Mouse (Mus musculus) E14TG2a.4 (cell line): ENCODE measurements around the gene Tcte2.
"Not testable (repeated sequence)": the region's sequence is repeated elsewhere in the genome, so short reads cannot be mapped to it uniquely, and the experiment has no call there.

ENCODE experiments used
- H3K27me3 ChIP-seq: 2 replicates; pipeline ENCODE4 v1.6.1; 2014; ENCODE audit warnings: low read length, control low read depth; ENCODE audit not compliant: insufficient read depth
- H3K36me3 ChIP-seq: 2 replicates; pipeline ENCODE4 v1.6.1; 2014; ENCODE audit warnings: low read length, control low read depth; ENCODE audit not compliant: insufficient read depth
- H3K4me1 ChIP-seq: replicated peaks from 2 replicates; pipeline ENCODE4 v1.6.1; 2014; ENCODE audit warnings: low read depth, low read length, control low read depth
- H3K4me3 ChIP-seq: replicated peaks from 2 replicates; pipeline ENCODE4 v1.5.1; 2014; ENCODE audit warnings: mild to moderate bottlenecking, low read length
- H3K9me3 ChIP-seq: 2 replicates; pipeline ENCODE4 v1.6.1; 2014; ENCODE audit warnings: low read length, control low read depth
- CTCF ChIP-seq: conservative IDR thresholded peaks from 2 replicates; pipeline ENCODE4 v1.5.1; 2014; ENCODE audit warnings: low read length
- NANOG ChIP-seq: IDR thresholded peaks from 2 replicates; pipeline ENCODE4 v1.6.1; 2014; ENCODE audit warnings: borderline replicate concordance, low read length, mixed read lengths
- POU5F1 ChIP-seq: IDR thresholded peaks from 2 replicates; pipeline ENCODE4 v1.6.1; 2014; ENCODE audit warnings: low read length, borderline replicate concordance

Tcte2 gene

DNA sequence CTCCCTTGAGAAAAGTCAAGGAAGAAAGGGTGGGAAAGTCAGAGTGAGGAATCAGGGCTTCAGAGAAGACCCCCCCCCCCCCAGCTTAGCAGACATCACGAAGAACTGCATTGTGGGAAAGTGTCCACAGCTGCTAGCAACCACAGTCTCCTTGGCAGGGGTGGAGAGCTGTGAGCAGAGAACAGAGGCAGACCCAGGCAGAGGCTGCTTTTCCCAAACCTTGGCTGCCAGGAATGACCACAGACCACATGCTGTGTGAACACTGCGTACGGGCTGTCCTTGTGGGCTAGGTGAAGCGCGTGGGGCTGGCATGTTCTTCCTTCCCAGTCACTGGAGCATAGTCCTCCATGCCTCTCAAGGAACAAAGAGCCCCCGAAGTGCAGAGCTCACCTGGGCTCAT, 81.9 kb downstream of the Tcte2 start:
- H3K36me3 ChIP-seq, result no peaks in the 10 kb centered on the region
- TF ChIP-seq CTCF (no peak), POU5F1 (no peak), NANOG (no peak)
- H3K9me3 ChIP-seq, result peaks cover 13% of the 10 kb centered on the region
- peaks cover 57% of the 10 kb centered on the region for H3K4me1 ChIP-seq
- H3K27me3 ChIP-seq, result no peaks in the 10 kb centered on the region
- H3K4me3 ChIP-seq, result peak overlapping the region; percentile 52

DNA sequence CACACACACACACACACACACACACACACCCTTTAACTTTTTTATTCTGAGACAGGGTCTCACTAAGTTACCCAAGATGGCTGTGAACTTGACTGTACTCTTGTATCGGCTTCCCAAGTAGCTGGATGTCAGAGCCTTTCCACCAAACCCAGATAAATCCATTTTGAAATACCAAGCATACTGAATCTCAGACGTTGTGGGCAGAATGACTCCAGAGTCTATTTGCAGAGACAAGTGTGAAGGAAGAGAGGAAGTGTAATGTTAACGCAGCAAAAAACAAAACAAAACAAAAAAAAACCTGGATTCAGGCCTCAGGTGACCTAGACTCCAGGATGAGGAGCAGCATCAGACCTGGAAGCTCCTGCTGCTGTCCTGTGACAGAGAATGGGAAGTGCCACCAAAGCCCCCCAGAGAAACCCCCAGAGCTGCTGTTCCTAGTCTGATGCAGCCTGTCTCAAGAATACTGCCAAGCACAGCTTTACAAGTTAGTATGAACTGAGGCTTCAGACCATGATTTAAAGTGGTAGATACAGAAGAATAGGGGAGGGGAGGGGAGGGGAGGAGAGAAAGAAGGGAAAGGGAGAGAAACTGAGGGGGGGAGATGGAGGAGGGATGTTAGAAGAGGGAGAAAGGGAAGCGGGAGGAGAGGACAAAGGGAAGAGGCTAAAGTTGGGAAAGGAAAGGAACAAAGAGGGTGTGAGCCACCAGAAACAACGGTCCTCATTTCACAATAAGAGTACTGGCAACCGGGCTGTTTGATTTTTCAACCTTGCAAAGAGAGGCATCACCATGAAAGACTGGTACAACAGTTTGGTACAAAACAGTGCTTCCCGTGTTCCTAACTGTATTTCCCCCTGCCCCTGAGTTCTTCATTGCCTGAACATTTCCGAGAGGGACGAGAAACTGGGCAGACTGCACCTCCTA, 84.1 kb downstream of the Tcte2 start:
- Histone ChIP-seq H3K36me3 (no peaks in the 10 kb centered on the region), H3K9me3 (peaks cover 13% of the 10 kb centered on the region)

DNA sequence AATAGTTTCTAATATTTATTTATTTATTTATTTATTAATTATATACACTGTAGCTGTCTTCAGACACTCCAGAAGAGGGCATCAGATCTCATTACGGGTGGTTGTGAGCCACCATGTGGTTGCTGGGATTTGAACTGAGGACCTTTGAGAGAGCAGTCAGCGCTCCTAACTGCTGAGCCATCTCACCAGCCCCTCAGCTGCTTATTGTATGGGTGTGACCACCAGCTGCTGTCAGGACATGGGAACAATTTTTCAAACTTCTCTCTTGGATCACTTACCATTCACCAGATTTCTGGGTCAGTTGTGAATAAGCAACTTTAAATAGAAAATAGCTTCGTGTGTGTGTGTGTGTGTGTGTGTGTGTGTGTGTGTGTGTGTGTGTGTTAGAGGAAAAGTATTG, 85.5 kb downstream of the Tcte2 start:
- H3K36me3 ChIP-seq, H3K27me3 ChIP-seq, H3K4me3 ChIP-seq: not testable (repeated sequence)
- Histone ChIP-seq H3K4me1 (peaks cover 39% of the 10 kb centered on the region), H3K9me3 (peaks cover 24% of the 10 kb centered on the region)

More for the DNA sequence above, 84.1 kb downstream of the Tcte2 start:
- peaks cover 50% of the 10 kb centered on the region for H3K4me1 ChIP-seq
- no peak for TF ChIP-seq CTCF
- TF ChIP-seq NANOG, result no peak
- TF ChIP-seq POU5F1, result no peak
- H3K4me3 ChIP-seq, result no peak overlapping the region
- no peaks in the 10 kb centered on the region for H3K27me3 ChIP-seq

- H3K4me1 ChIP-seq, result peaks cover 34% of the 10 kb centered on the region
- peaks cover 29% of the 10 kb centered on the region for H3K9me3 ChIP-seq
- no peak for TF ChIP-seq CTCF
- no peak for TF ChIP-seq NANOG
- no peak for TF ChIP-seq POU5F1
- H3K4me3 ChIP-seq, result no peak overlapping the region
- H3K36me3 ChIP-seq, result no peaks in the 10 kb centered on the region
- H3K27me3 ChIP-seq, result no peaks in the 10 kb centered on the region
Observed at GRCm38 (mm10) chr17:13675630-13676029, 86.0 kb downstream of the Tcte2 start.

DNA sequence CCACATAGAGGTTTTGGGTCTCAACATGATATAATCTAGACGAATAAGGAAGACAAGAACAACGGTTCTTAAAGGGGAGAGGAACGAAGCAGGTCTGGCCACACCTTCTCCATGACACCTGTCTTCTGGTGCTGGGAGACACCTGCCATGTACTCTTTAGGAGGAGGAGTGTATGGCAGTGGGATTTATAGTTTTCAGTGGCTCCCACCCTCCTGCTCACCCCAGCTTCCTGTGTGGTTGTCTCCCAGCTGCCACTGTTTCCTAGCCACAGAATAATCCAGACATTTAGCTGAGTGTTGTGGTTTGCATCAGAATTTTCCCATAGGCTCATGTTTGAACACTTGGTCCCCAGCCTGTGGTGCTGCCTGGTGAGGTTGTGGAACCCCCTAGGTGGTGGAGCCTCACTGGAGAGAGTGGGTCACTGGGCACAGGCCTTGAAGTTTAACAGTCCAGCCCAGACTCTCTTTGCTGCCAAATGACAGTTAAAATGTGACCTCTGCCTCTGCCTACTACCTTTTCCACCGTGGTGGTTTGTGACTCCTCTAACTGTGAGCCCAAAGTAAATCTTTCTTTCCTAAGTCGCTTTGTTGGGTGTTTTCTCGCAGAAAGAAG, 86.8 kb downstream of the Tcte2 start:
- no peak overlapping the region for H3K4me3 ChIP-seq
- no peaks in the 10 kb centered on the region for H3K36me3 ChIP-seq
- peaks cover 30% of the 10 kb centered on the region for H3K4me1 ChIP-seq
- no peak for TF ChIP-seq NANOG
- TF ChIP-seq CTCF, result no peak
- no peak for TF ChIP-seq POU5F1
- H3K9me3 ChIP-seq, result peaks cover 35% of the 10 kb centered on the region
- 0 out of 2 replicates have a peak, but pooled peaks cover 2% of the 10 kb centered on the region for H3K27me3 ChIP-seq

DNA sequence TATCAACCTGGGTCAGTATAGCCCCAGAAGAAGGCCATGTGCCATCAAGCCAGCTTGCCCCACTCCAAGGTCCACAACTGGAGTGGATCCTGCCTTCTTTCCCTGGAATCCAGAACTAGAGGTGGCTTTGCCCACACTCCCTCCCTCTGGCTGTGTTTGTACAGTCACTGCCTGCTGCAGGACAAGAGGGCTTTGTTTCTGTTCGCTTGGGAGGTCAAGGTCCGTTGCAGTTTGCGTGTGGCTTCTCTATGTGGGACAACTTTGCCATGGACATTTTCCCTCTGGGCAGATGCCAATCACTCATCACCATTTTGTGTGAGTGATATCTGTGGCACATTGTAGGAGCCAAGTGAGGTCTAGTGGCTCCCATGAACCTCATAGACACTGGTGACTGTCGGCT, 89.9 kb downstream of the Tcte2 start:
- peaks cover 35% of the 10 kb centered on the region for H3K9me3 ChIP-seq
- TF ChIP-seq NANOG (no peak), CTCF (no peak), POU5F1 (no peak)
- no peak overlapping the region for H3K4me3 ChIP-seq
- H3K27me3 ChIP-seq, result 0 out of 2 replicates have a peak, but pooled peaks cover 2% of the 10 kb centered on the region
- no peaks in the 10 kb centered on the region for H3K36me3 ChIP-seq
- H3K4me1 ChIP-seq, result peaks cover 45% of the 10 kb centered on the region

- no peak for TF ChIP-seq NANOG
- no peak for TF ChIP-seq CTCF
- no peak for TF ChIP-seq POU5F1
- 0 out of 2 replicates have a peak, but pooled peaks cover 2% of the 10 kb centered on the region for H3K27me3 ChIP-seq
- H3K4me3 ChIP-seq, result no peak overlapping the region
- peaks cover 47% of the 10 kb centered on the region for H3K4me1 ChIP-seq
- H3K36me3 ChIP-seq, result no peaks in the 10 kb centered on the region
- H3K9me3 ChIP-seq, result peaks cover 37% of the 10 kb centered on the region
Observed at GRCm38 (mm10) chr17:13670227-13670626, 91.4 kb downstream of the Tcte2 start.

GRCm38 (mm10) chr17:13669206-13669605, 92.4 kb downstream of the Tcte2 start:
- H3K4me1 ChIP-seq, result peaks cover 52% of the 10 kb centered on the region
- no peaks in the 10 kb centered on the region for H3K36me3 ChIP-seq
- TF ChIP-seq POU5F1 (no peak), NANOG (no peak), CTCF (no peak)
- peaks cover 39% of the 10 kb centered on the region for H3K9me3 ChIP-seq
- no peak overlapping the region; the same call in 1 of the 2 replicates for H3K4me3 ChIP-seq
- H3K27me3 ChIP-seq, result 0 out of 2 replicates have a peak, but pooled peaks cover 2% of the 10 kb centered on the region
